Mouse (Mus musculus) forebrain, embryonic 11.5 days (tissue): ENCODE measurements around the gene Sh3bp5l. TPM values are rescaled to one million over a fixed set of nuclear protein-coding genes. Genes with fewer than 3 reads are reported as not detected.

Experiments used
- ATAC-seq: fragments of 200-750 bp; cut with Nextera tagmentation; replicated peaks from 2 replicates; pipeline ENCODE4 v1.8.0; 2017; ENCODE audit warnings: moderate TSS enrichment; ENCODE audit not compliant: low FRiP score
- DNase-seq: peaks from one replicate; pipeline ENCODE4 v3.0.0-alpha.2; 2017; ENCODE audit warnings: low spot score
- H3K27ac ChIP-seq: fragments of 300-500 bp; sonication (generic); 2 replicates; pipeline ENCODE4 v1.5.1; 2014; ENCODE audit warnings: low read depth, low read length
- H3K27me3 ChIP-seq: fragments of 300-500 bp; sonication (generic); 2 replicates; pipeline ENCODE4 v1.6.1; 2014; ENCODE audit warnings: mild to moderate bottlenecking, low read length, mixed read lengths; ENCODE audit not compliant: control insufficient read depth, insufficient read depth
- H3K36me3 ChIP-seq: fragments of 300-500 bp; sonication (generic); 2 replicates; pipeline ENCODE4 v1.6.1; 2014; ENCODE audit warnings: mild to moderate bottlenecking, low read length, moderate library complexity, mixed read lengths; ENCODE audit not compliant: control insufficient read depth, insufficient read depth
- H3K4me1 ChIP-seq: fragments of 300-500 bp; sonication (generic); replicated peaks from 2 replicates; pipeline ENCODE4 v1.6.1; 2014; ENCODE audit warnings: low read length, mixed read lengths; ENCODE audit not compliant: control insufficient read depth, insufficient read depth
- H3K4me2 ChIP-seq: fragments of 300-500 bp; sonication (generic); 2 replicates; pipeline ENCODE4 v1.6.1; 2014; ENCODE audit warnings: low read depth, mild to moderate bottlenecking, low read length, moderate library complexity, mixed read lengths; ENCODE audit not compliant: severe bottlenecking
- H3K4me3 ChIP-seq: fragments of 300-500 bp; sonication (generic); 2 replicates; pipeline ENCODE4 v1.5.1; 2014; ENCODE audit warnings: low read depth, low read length
- H3K9ac ChIP-seq: fragments of 300-500 bp; sonication (generic); 2 replicates; pipeline ENCODE4 v1.6.1; 2014; ENCODE audit warnings: low read length
- H3K9me3 ChIP-seq: fragments of 300-500 bp; sonication (generic); 2 replicates; pipeline ENCODE4 v1.6.1; 2016; ENCODE audit warnings: low read length, mixed read lengths; ENCODE audit not compliant: control insufficient read depth
- WGBS: fragments of 180-500 bp; shearing (Covaris S2); extraction: QIAGEN DNeasy Blood & Tissue Kit; methylation state at CpG from one replicate; pipeline ENCODE4 v1.1.7; 2014; 5-methylcytosine and 5-hydroxymethylcytosine counted together
- polyA plus RNA-seq: library from polyadenylated mRNA; unstranded; fragments of >200 nt; fragmentation: Nextera tagmentation; extraction: Ambion mirVana; gene quantifications from 2 replicates; pipeline ENCODE4 v1.2.1, GENCODE M21; 2014

Sh3bp5l gene
- polyA plus RNA-seq, 1 experiment from 2014 or later, result 36.7 TPM

DNA sequence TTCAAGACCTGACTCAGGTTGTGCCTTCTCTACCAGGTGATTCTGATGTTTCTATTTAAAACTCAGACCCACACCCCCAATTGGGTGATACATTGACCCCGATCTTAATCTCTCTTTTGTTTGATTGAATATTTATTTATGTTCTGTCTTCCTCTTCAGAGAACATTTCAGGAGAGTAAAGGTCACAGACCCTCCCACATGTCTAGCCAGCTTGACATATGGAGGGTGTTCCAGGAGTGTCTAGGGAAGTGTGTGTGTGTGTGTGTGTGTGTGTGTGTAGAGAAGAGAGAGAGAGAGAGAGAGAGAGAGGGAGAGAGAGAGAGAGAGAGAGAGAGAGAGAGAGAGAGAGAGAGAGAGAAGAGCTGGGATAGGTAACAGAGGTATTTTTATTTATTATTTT lies 47.2 kb downstream of the Sh3bp5l start:
- H3K27ac ChIP-seq, result no peak overlapping the region
- no peak overlapping the region for H3K9ac ChIP-seq
- no peak for DNase-seq
- H3K4me3 ChIP-seq, result no peak overlapping the region
- no peaks in the 10 kb centered on the region for H3K4me1 ChIP-seq
- H3K36me3 ChIP-seq, result no peaks in the 10 kb centered on the region
- no peaks in the 10 kb centered on the region for H3K27me3 ChIP-seq
- 64% methylated on average over 1 of the region's 1 CpGs for WGBS
- no peak for ATAC-seq
- H3K4me2 ChIP-seq, result no peak overlapping the region
- no peaks in the 10 kb centered on the region for H3K9me3 ChIP-seq

DNA sequence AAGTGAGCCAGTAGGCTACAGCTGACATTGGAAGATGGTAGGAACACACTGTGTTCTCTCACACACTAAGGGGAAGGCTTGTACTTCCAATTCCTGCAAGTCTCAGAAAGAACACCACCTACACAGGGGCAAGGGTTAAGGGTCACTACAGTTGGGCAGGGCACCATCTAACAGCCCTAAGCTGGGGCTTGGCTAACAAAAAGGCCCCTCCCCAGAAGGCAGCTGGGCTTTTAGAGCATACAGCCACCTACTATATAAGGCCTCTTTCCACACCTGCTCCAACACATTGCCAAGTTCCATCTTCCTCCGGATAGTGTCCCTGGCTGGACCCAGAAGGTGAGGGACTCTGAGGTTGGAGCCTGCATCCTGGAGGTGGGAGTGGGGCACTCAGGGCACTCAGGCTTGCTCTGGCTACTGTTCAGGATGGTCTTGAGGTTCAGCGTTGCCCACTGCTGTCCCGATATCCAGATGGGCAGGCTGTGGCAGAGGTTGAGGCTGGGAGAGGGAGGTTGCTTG lies 48.3 kb downstream of the Sh3bp5l start, which contains the start of gene Lypd8:
Gene Lypd8, plus strand, starts transcription at position 281 of the 516 bp plus-strand sequence.
- no peak within 1 kb of the TSS for H3K9ac ChIP-seq
- 93% methylated on average over 3 of the region's 3 CpGs for WGBS
- H3K9me3 ChIP-seq, result no peaks in the 10 kb centered on the region
- DNase-seq (no peak), ATAC-seq (no peak)
- H3K4me1 ChIP-seq, result no peaks in the 10 kb centered on the region
- no peak within 1 kb of the TSS for H3K27ac ChIP-seq
- no peaks in the 10 kb centered on the region for H3K27me3 ChIP-seq
- no peak within 1 kb of the TSS for H3K4me3 ChIP-seq
- H3K36me3 ChIP-seq, result no peaks in the 10 kb centered on the region
- no peak within 1 kb of the TSS for H3K4me2 ChIP-seq

DNA sequence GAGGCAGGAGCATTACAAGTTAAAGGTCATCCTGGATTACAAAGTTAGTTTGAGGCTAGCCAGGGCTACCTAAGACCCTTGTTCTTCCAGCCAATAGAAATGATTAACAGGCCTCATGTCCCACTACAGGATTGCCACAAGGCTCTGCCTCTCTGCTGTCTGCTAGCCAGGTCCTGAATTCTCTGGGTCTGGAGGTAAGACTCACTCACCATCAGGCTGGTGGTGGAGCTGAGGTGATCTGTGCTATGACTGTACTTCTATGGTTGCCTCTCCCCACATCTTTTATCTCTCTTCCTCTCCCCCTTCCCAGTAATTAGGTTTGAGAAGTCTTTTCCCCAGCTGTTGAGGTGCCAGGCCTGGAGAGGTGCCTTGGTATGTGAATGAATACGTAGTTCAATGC lies 49.0 kb downstream of the Sh3bp5l start:
- H3K27ac ChIP-seq, result no peak overlapping the region
- no peak for DNase-seq
- WGBS, result 92% methylated on average over 1 of the region's 1 CpGs
- H3K36me3 ChIP-seq, result no peaks in the 10 kb centered on the region
- H3K9ac ChIP-seq, result no peak overlapping the region
- H3K4me2 ChIP-seq, result no peak overlapping the region
- no peaks in the 10 kb centered on the region for H3K27me3 ChIP-seq
- H3K9me3 ChIP-seq, result no peaks in the 10 kb centered on the region
- no peak for ATAC-seq
- no peaks in the 10 kb centered on the region for H3K4me1 ChIP-seq
- H3K4me3 ChIP-seq, result no peak overlapping the region

DNA sequence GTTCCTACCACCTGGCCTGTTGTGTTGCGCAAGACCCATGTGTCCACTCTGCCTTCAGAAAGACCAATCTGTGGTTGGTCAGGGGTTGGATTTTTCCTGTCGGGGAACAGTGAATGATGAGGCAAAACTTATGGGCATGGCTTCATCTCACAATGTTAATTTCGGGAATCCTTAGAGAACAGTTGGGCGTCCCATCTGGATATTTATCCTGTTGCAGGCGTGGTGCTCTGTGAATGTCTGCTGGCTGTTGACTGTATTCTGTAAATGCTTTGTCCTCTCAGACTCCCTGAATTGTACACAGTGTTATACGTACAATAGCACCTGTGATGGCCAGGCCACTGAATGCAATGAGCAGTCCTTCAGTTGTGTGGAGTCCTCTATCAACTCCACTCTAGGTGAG lies 51.9 kb downstream of the Sh3bp5l start:
- H3K36me3 ChIP-seq, result no peaks in the 10 kb centered on the region
- WGBS, result 94% methylated on average over 6 of the region's 6 CpGs
- H3K27me3 ChIP-seq, result no peaks in the 10 kb centered on the region
- no peak for ATAC-seq
- no peaks in the 10 kb centered on the region for H3K4me1 ChIP-seq
- no peaks in the 10 kb centered on the region for H3K9me3 ChIP-seq
- no peak overlapping the region for H3K9ac ChIP-seq
- no peak for DNase-seq
- no peak overlapping the region for H3K4me3 ChIP-seq
- H3K4me2 ChIP-seq, result no peak overlapping the region
- no peak overlapping the region for H3K27ac ChIP-seq

Other genes starting within 250 kb of the Sh3bp5l start
- not detected in 2 replicates for gene Gm12248, start 237.6 kb upstream of the Sh3bp5l start, polyA plus RNA-seq
- gene Cnot8, start 226.6 kb upstream of the Sh3bp5l start, polyA plus RNA-seq, result 95.8 and 103 TPM in 2 replicates
- gene Gemin5, start 162.2 kb upstream of the Sh3bp5l start, polyA plus RNA-seq, result 27.4 and 27.7 TPM in 2 replicates
- 119 TPM in 2 replicates for gene Mrpl22, start 159.1 kb upstream of the Sh3bp5l start, polyA plus RNA-seq
- 2.0 and 2.3 TPM in 2 replicates for gene Igtp, start 131.2 kb upstream of the Sh3bp5l start, polyA plus RNA-seq
- 0.28 and 0.47 TPM in 2 replicates for gene Irgm2, start 131.1 kb upstream of the Sh3bp5l start, polyA plus RNA-seq
- gene 4930438A08Rik, start 55.9 kb upstream of the Sh3bp5l start, polyA plus RNA-seq, result 0.08 TPM in 1 of 2 replicates, not detected in the other
- gene Zfp692, start 23.7 kb upstream of the Sh3bp5l start, polyA plus RNA-seq, result 17.4 and 20.0 TPM in 2 replicates
- 30.6 and 33.2 TPM in 2 replicates for gene Zfp672, start 385 bp upstream of the Sh3bp5l start, polyA plus RNA-seq
- not detected in 2 replicates for gene Lypd8, start 48.3 kb downstream of the Sh3bp5l start, polyA plus RNA-seq
- gene 1810065E05Rik, start 90.4 kb downstream of the Sh3bp5l start, polyA plus RNA-seq, result not detected in 2 replicates
- gene Gm12253, start 101.8 kb downstream of the Sh3bp5l start, polyA plus RNA-seq, result not detected in 2 replicates
- not detected in 2 replicates for gene Lypd9, start 122.2 kb downstream of the Sh3bp5l start, polyA plus RNA-seq
- gene Olfr30, start 131.5 kb downstream of the Sh3bp5l start, polyA plus RNA-seq, result not detected in 2 replicates
- gene Olfr332, start 161.8 kb downstream of the Sh3bp5l start, polyA plus RNA-seq, result not detected in 2 replicates
- gene Olfr331, start 171.8 kb downstream of the Sh3bp5l start, polyA plus RNA-seq, result not detected in 2 replicates
- not detected in 2 replicates for gene Olfr330, start 204.1 kb downstream of the Sh3bp5l start, polyA plus RNA-seq
- not detected in 2 replicates for gene Olfr329-ps, start 215.7 kb downstream of the Sh3bp5l start, polyA plus RNA-seq
- 0.07 and 0.12 TPM in 2 replicates for gene Olfr328, start 224.9 kb downstream of the Sh3bp5l start, polyA plus RNA-seq
- not detected in 2 replicates for gene Olfr224, start 239.8 kb downstream of the Sh3bp5l start, polyA plus RNA-seq
- gene Olfr325, start 247.0 kb downstream of the Sh3bp5l start, polyA plus RNA-seq, result not detected in 2 replicates